Mouse (Mus musculus) yolk sac, embryonic 10.5 days (tissue): ENCODE data around the gene Abtb1.

ENCODE experiments used
- DNase-seq: peaks from one replicate; pipeline ENCODE4 v3.0.0-alpha.2; 2017; ENCODE audit warnings: low spot score

Gene Abtb1

DNA sequence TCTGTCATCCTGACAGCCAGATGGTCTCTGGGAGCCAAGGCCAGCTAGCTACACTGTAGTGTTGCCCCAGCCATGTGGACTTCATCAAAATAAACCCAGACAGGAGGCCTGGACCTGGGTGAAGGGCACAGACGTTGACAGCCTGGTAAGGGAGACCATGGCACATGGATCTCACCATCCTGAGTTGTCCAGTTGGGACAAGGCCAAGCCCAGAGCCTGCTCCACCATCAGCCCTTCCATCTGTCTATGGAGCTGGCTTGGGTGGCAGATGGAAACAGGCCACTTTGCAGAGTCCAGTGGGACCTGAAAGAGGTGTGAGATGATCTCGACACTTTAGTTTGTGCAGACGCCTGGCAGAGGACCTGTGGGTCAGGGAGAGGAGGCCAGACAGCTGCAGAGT lies 41.0 kb downstream of the Abtb1 start:
- no peak for DNase-seq

- no peak for DNase-seq
Measured at GRCm38 (mm10) chr6:88800191-88800590, 41.6 kb downstream of the Abtb1 start.

- DNase-seq = no peak
Measured at GRCm38 (mm10) chr6:88794561-88794971, 47.2 kb downstream of the Abtb1 start.

- DNase-seq = no peak
Measured at GRCm38 (mm10) chr6:88793872-88794271, 47.9 kb downstream of the Abtb1 start.

DNA sequence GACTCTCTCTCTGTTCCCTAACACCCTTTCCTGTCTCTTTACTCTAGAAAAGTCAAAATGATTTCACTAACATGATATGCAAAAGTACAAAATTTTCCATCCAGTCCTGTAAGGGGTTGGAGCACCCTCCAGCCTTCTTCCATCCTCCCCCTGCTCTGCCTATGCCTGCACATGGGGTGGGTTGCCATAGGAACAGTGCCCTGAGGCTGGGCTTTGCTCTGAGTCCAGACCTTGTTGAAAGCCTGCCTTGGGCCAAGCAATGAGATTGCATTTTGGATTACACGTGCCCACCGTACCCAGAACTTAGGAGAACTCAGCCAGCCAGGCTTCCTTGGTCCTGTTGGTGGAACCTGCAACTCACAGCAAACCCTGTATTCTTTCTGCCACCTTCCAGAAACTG lies 48.5 kb downstream of the Abtb1 start:
- DNase-seq = no peak

DNA sequence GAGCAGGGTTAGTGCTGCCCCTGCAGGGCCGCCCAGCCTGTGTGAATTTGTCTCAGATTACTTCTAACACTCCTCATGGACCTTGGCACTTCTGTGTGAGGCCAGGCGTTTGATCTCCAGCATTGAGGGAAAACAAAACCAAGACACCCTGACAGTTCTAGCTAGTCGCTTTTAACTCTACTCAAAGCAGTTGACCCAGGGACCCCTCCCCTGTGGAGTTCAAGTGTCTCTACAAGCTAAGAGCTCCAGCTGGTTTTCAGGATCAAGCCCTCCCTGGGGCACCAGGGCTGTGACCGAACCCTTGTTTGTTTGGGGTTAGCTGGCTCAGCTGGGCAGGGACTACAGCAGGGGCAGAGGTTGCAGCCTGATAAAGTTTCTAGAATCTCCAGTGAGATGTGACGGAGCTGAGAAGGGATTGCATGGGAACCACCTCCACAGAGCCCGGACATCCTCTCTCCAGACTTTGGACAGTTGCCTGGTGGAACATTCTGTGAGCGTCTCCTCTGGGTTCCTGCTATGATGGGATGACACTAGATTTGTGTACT lies 49.6 kb downstream of the Abtb1 start:
- no peak for DNase-seq

- DNase-seq = no peak
Measured at GRCm38 (mm10) chr6:88791299-88791698, 50.5 kb downstream of the Abtb1 start.

GRCm38 (mm10) chr6:88788219-88788618 lies 53.6 kb downstream of the Abtb1 start:
- DNase-seq = no peak

- no peak for DNase-seq
Measured at GRCm38 (mm10) chr6:88787496-88787895, 54.3 kb downstream of the Abtb1 start.

DNA sequence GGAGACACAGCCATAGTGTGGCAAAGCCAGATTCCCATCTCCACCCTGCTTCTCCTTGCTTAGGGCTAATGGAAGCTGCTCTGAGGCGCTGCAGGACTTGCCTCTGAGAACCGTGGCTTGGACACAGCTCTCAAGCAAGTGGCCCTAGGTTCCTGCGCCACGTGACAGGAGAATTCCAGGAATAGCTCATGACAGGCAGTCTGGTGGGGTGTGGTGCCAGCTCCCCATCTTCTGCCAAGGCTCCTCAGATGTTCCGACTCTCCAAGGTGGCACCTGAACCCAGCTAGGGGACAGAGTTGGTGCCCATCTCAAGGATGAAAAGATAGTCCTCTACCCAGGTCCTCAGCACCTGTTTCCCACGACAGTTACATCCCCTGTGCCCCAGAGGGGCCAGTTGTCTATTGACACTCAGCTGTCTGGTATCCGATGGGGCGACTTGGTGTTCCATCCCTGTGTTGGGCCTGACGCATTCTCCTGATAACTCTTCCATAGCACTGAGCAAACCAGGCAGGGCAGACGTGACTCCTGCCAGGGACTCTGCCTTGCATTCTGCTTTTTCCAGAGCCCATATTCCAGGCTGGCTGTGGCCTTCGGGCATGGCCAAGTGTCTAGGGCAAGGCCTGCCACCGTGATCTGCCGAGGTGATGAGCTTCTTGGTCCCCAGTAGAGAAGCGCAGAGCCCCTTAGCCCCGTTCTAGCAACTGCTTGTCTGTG lies 54.9 kb downstream of the Abtb1 start:
- no peak for DNase-seq
